10 mouse cellular contexts compared by ENCODE assay signal in the genomic region with DNA sequence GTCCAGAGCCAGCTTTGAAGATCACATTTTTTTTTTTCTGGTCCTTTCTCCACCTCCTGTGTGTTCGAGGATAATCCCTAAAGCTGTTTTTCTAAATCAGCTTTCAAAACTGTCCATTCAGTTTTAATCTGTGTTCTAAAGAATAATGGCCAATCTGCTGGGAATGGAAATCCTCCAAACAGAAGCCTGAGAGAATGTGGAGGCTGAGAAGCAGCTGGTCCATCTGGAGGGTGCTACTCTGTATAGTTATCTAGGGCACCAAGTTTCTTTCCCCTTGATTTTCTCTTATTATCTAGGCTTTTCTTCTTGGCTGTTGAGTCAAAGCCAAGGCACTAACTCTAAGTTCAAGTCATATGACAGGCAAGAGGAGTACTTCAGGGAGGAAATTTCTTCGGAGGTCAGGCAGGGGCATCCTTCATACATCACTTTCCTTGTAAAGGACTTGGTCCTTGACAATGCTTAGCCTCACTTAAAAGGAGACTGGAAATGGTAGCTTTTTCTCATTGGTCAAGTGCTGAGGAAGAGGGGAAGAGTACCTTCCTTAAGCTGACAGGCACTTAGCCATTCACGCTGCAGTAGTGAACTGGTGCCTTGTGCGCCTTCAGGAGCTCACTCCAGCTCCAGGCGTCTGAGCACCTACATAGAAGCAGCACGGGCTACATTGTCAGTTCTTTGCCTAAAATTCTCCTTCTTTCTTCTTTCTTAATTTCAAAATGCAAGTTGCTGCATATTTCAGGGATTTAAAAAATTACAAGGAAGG. TPM values are rescaled to one million over a fixed set of nuclear protein-coding genes. Genes with fewer than 3 reads are reported as not detected.
DNase-seq lines count a peak whose midpoint lies in the region.
"Had no signal": no experiment of that assay in that cellular context is flagged by ENCODE, and none has a peak within 500 bp of the region (broad histone marks: within the 10 kb centered on the region; RNA-seq: fewer than 3 reads in every experiment).

No protein-coding gene starts in this region.

- DNase-seq in layer of hippocampus, adult 11-12 months (ENCODE audit: low spot score) = peak; percentile 74
- DNase-seq in layer of hippocampus, postnatal 25 days (ENCODE audit: extremely low spot score in 1 of 2, low spot score in 1 of 2) = no peak
- DNase-seq in layer of hippocampus, adult 18-20 months (ENCODE audit: low spot score in 2 of 2) = peak; percentile 64 to 87
- DNase-seq in layer of hippocampus, postnatal 14 days (ENCODE audit: low spot score in 2 of 2) = peak; percentile 30 to 83
- peak; percentile 76 for DNase-seq in retina, postnatal 1 day
- no peak for DNase-seq in adrenal gland, postnatal 14 days
- no peak for DNase-seq in natural killer cell, adult 2 months (ENCODE audit: low spot score in 2 of 2)
- DNase-seq: cerebellum, adult 8-10 months; heart, postnatal 4 days; lung, postnatal 10 days had no signal

RNA-seq across cellular contexts. Expression of a gene that starts 32.6 kb away (rescaled TPM):
- 10 to 100 TPM; 36.6 to 37.8 TPM for total RNA-seq in layer of hippocampus, postnatal 25 days (2021)
- 10 to 100 TPM; 53.1 to 59.4 TPM for total RNA-seq in layer of hippocampus, adult 18-20 months (2021)
- 10 to 100 TPM; 25.4 to 25.7 TPM for total RNA-seq in layer of hippocampus, postnatal 14 days (2021)
- total RNA-seq in adrenal gland, postnatal 14 days (2021) = 19.3 and 23.7 TPM in 2 replicates

Comparison
In these comparisons a context has a peak if more than half of its experiments do, and no peak if none do; other contexts are left out.
1. DNase-seq: peak in layer of hippocampus, adult 11-12 months (single experiment), layer of hippocampus, adult 18-20 months (2 of 2), layer of hippocampus, postnatal 14 days (2 of 2) and retina, postnatal 1 day (single experiment); none in layer of hippocampus, postnatal 25 days (0 of 2), adrenal gland, postnatal 14 days (single experiment) and natural killer cell, adult 2 months (0 of 2).